Mouse (Mus musculus) cerebellum, postnatal 25 days (tissue): ENCODE data around the gene Cfap77.

Experiments
- DNase-seq, 2 experiments: peaks; one replicate each; pipeline ENCODE4 v3.0.0; 2021; ENCODE audit warnings: mixed read lengths in 2 of 2

Cfap77 gene

GRCm38 (mm10) chr2:29046151-29046550, 8.7 kb downstream of the Cfap77 start:
- DNase-seq, result no peak

DNA sequence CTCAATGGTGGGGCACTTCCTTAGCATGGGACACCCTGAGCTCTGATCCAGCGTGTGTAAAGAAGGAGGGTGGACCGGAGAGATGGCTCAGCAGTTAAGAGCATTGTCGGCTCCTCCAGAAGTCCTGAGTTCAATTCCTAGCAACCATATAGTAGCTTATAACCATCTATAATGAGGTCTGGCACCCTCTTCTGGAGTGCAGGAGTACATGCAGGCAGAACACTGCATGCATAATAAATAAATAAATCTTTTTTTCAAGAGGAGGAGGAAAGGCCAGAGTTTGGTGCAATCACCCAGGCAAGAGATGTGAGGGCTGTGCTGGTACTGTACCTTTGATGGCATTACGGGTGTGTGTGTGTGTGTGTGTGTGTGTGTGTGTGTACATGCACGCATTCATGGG, 12.7 kb downstream of the Cfap77 start:
- DNase-seq, result no peak

DNA sequence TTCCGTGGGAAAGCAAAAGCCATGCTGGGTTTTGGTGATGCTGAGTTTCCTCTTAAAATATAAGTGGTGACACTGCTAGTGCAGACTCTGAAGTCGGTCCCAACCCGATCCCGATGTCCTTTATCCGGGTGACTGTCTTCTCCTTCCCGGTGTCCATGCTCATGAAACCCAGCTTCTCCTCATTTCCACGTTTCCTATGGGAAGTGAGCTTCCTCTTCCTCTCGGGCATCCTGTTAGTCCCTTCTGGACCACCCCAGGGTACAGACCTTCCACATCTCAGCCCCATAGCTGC, 13.4 kb downstream of the Cfap77 start:
- no peak for DNase-seq

DNA sequence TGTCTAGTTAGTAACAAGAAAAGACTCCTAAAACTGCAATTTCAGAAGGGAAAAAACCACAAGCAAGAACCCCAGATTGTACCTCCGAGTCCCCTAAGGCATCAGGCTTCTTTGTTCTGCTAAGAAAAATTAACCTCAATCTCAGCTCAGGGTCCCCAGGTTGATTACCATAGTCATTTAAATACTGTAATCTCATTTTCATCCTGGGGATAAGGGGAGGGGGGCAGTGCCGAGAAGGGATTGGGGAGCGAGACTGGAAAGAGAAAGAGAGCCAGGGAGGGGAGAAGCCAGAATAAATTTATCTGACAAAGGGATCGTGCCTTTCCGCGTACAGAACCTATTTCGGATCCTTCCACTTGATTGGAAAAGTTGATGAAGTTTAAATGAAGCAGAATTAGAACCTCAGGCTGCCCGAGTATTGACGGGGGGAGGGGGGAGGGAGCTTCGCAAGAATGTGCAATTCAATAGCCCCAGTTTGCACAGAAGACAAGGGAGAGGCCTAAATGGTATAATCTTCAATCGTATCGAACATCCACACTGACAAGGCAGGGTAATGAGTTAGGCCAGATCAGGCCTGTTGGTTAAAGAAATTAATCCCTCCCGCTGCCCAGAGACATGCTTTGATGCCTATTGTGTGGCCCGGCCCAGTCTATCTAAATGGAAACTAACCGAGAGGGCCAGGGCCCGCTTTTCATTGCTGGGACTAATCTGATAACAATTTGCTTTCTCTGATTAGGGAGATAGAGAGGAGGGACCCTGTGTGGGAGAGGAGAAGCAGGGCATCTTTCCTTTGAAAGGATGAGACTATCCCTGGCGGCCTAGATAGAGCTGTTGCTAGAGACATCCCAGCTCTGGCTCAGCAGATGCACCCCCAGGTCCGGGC, 14.0 kb downstream of the Cfap77 start:
- no peak for DNase-seq

DNA sequence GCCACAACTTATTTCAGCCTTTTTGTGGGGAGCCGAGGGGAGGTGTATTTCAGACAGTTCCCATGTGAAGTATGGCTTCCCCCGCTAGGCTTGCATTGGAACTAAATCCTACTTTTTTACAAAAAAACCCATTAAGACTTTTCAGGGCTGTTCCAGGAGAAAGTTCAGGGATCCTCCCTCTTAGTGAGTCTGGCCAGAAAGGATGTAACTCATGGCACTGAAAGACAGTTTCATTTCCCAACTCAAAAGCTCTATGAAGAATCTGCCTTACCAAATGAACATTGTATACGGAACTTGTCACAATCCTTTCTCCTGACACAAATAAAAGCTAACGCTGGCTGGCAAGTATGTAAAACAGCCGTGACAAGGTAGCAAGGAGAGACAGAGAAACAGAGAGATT, 15.1 kb downstream of the Cfap77 start:
- no peak for DNase-seq

- no peak for DNase-seq
Observed at GRCm38 (mm10) chr2:29035698-29036097, 19.2 kb downstream of the Cfap77 start.

- DNase-seq, result no peak
Observed at GRCm38 (mm10) chr2:29034542-29035475, 20.1 kb downstream of the Cfap77 start.

DNA sequence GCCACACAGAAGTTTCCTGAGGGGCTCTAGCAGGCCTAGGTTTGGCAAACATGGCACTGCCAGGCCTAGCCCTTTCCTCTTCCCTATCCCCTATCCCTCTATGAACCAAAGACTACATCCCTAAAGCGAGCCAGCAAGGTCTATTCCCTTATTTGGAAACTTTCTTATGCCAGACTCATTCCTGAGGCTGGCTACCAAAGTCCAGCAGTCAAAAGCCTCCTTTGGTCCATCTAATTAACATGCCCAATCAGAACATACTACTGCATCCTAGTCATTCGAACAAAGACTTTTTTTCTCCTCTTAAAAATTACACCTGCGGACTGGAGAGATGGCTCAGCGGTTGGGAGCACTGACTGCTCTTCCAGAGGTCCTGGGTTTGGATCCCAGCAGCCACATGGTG, 22.9 kb downstream of the Cfap77 start:
- DNase-seq, result no peak

GRCm38 (mm10) chr2:29030048-29030734, 24.7 kb downstream of the Cfap77 start:
- no peak for DNase-seq

GRCm38 (mm10) chr2:29025284-29025683, 29.6 kb downstream of the Cfap77 start:
- DNase-seq, result no peak

- no peak for DNase-seq
Observed at GRCm38 (mm10) chr2:29023001-29023400, 31.9 kb downstream of the Cfap77 start.

DNA sequence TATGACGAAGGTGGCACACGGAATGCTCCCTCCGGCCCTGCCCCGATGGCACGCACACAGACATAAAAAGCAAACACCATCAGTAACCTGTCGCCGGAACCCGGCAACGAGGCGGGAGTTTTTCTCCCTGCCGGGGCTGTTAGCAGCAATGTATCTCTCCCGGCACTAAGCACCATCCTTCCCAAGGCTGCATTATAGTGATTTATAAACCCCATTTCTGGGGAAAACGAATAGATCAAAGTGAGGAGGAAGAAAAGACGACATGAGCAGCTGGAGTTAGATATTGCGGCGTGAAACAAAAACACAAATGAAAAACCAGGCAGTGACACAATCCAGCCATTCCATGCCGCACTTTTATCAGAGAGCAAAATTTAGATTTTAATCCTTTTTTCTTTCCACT, 33.8 kb downstream of the Cfap77 start:
- no peak for DNase-seq

- no peak for DNase-seq
Observed at GRCm38 (mm10) chr2:29018680-29019079, 36.2 kb downstream of the Cfap77 start.

DNA sequence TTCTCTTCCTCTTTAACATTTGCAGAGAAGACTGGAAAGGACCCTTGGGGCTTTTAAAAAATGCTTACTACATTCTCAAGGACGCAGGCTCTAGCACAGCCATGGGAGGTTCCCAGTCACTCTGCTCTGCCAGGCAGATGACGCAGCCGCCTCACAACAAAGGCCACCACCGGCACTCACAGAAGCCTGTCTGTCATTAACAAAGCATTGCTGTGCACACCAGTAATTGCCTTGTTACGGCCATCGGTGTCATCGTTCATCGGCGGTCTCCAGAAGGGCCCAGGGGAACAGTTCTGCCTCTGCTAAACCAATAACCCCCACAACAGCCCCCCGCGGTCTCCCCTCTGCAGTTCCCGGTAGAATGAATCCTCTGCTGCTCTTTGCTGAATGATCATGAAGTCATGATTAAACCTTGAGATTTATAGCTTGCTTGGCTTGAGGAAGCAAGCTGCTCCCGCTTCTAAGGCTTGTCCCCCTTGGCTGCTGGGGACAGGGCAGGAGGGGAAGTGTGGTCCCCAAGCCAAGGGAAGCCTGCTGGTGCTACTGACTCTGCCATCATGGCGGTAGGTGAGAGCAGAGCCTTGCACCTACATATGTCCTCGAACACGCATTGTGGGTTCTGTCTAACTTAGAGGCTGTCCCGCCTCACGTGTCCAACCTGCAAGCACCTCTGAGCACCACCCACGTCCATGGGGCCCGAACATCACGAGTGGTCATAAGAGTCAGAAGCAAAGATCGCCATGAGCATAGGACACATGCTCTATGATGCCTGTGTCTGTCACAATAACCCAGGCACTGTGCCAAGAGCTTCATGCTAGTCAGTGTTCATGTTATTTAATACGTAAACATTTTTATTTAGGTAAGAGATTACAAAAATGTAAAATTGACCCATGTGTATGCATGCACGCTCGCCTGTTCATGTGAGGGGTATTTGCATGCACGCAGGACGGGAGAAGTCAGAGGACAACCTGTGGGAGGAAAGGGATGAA, 38.0 kb downstream of the Cfap77 start:
- peak in 1 of 2 experiments; percentile 7 for DNase-seq

GRCm38 (mm10) chr2:29012523-29012922, 42.3 kb downstream of the Cfap77 start:
- DNase-seq, result no peak

DNA sequence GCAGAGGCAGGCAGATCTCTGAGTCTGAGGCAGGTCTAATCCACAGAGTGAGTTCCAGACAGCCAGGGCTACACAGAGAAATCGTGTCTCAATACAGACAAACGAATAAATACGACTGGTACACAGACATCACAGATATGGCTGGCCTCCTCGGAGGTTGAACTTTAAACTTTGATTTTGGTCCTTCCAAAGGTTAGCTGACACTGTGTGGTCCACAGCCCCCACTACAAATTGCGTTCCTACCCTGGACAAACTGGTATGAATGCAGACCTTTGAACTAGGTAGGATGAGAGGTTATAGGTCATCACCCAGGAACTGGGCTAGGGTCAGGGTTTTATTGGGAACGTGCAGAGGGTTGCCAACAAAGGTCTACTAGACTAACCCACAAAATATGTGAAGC, 47.2 kb downstream of the Cfap77 start:
- DNase-seq, result no peak

DNA sequence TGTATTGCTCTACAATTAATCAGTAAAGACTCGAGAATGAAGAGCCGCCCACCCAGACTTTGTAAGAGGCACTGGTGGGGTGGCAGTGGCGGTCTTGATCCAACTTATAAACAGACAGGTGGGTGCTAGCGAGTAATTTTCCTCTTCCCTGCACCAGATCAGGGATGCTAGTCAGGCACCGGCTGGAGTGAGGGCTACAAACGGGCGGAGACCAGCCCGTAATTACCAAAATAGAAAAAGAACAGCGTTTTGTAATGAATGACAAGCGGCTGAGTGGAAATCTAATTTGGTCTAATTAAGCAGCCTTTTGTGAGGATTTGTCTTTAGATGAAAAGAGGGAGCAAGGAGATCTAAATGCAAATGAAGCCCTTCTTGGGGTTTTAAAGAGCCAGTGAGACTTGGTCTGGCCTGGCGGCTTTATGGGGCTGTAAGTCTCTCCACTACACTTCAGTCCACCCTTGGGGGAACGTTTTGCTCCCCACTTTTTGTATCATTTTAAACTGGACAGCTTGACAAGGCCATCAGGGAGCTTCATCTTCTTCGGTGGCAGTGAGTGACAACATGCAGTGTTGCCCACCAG, 48.3 kb downstream of the Cfap77 start:
- DNase-seq, result no peak

- DNase-seq, result no peak
Observed at GRCm38 (mm10) chr2:29004037-29004436, 50.8 kb downstream of the Cfap77 start.

- no peak for DNase-seq
Observed at GRCm38 (mm10) chr2:28998246-28998645, 56.6 kb downstream of the Cfap77 start.

- DNase-seq, result no peak
Observed at GRCm38 (mm10) chr2:28997161-28997834, 57.6 kb downstream of the Cfap77 start.

DNA sequence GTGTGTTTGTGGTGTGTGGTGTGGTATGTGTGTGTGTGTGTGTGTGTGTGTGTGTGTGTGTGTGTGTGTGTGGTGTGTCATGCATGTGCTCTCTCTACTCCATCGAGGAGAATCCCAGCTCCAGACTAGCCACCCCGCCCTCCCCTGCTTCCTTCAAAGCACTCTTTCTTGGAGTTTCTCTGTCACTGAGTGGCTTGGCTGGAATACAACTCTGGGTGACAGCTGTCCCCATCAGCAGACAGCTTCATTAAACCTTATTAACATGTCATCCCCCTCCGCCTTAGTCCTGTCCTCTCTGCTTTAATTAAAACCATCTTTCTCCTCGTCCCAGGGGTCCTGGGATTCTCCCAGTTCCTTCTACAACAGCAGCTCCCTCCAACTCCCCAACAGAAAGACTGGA, 59.4 kb downstream of the Cfap77 start:
- DNase-seq, result no peak
